Mouse (Mus musculus): ENCODE results near the gene Prox2.

Prox2 gene

DNA sequence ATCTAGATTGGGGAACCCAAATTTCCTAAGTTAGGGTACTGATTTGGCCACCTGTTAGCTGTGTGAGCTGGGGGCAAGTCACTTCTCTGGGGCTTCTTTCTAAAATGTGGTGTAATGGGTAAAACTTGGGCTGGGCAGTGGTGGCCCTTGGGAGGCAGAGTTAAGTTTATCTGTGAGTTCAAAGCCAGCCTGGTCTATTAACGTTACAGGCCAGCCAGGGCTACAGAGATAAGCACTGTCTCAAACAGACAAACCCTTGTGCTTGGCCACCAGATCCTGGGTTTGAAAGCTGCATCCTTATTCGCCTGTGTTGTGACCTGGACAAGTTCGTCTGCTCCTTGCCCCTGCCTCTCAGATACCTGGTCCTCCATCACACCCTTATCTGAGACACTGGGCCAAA, 19.4 kb downstream of the Prox2 start:
- DNase-seq: no peak

GRCm38 (mm10) chr12:85087845-85088244, 22.7 kb downstream of the Prox2 start:
- DNase-seq: no peak

DNA sequence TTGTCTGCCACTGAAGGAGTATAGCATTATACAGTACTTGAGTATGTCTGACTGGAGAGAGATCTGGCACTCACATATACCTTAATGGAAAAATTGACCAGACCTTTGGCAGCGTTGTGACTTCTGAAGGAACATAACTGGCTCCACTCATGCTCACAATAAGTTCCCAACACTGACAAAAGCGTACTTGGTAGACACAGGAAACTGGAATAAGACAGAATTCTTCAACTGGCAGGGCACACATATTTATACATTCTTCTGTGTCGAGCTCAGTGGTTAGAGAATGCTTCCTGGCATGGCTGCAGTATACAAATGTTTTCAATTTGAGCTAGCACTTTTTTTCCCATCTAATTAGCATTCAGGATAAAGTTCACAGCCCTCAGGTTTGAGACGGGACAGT, 25.6 kb downstream of the Prox2 start:
- no peak for DNase-seq

- DNase-seq: no peak
Observed at GRCm38 (mm10) chr12:85084257-85084656, 26.3 kb downstream of the Prox2 start.

GRCm38 (mm10) chr12:85077100-85077499, 33.5 kb downstream of the Prox2 start:
- no peak for DNase-seq

DNA sequence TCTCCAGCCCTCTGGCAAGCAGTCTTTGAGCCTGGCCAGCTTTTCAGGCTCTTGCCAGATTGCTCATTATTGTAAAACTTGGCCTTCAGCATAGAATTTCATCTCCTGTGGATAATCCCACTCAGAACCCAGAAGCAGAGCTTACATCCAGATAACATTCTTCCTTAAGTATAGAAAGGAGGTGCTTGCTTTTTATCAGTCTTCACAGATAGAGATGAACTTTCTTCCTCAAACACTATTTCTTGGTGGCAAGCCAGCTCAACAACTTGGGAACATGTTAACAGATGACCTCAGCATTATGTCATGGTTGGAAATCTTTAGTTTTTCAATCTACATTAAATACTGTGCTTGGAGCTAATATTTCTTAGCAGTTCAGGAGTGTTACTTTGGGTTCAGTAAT, 39.5 kb downstream of the Prox2 start:
- no peak for DNase-seq

DNA sequence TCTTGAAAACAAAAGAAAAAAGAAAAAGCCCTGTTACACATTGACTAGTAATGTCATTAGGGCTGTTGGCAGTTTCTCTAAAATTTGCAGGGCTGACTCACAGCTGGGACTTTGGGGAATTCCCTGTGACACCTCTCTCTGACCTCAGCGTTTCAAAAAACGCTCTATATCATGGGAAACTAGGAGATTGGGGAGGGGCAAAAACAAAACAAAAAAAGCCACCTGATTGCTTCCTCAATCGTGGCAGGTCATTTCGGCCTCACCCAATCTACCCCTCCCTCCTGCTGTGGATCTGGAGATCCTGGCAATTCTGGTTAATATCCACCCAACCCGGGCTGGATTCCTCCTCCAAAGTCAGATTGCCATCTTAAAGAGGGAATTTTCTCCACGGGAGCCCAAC, 59.3 kb downstream of the Prox2 start:
- no peak for DNase-seq

All from thymus, postnatal 36 days (tissue).